Mouse (Mus musculus) brain, embryonic 14.5 days (tissue): ENCODE results near the gene Eif4e2.

ENCODE experiments used
- CTCF ChIP-seq: fragments of 200-500 bp; IDR thresholded peaks from 2 replicates; pipeline ENCODE4 v1.5.1; 2012; ENCODE audit warnings: inconsistent platforms, mild to moderate bottlenecking, moderate library complexity, borderline replicate concordance; ENCODE audit not compliant: insufficient read depth, insufficient read length; ENCODE audit errors: extremely low read depth
- POLR2A ChIP-seq: fragments of 200-500 bp; IDR thresholded peaks from 2 replicates; pipeline ENCODE4 v1.6.1; 2012; ENCODE audit warnings: mild to moderate bottlenecking, inconsistent platforms, borderline replicate concordance; ENCODE audit not compliant: poor library complexity, insufficient read depth, insufficient read length, severe bottlenecking; ENCODE audit errors: extremely low read depth

DNA sequence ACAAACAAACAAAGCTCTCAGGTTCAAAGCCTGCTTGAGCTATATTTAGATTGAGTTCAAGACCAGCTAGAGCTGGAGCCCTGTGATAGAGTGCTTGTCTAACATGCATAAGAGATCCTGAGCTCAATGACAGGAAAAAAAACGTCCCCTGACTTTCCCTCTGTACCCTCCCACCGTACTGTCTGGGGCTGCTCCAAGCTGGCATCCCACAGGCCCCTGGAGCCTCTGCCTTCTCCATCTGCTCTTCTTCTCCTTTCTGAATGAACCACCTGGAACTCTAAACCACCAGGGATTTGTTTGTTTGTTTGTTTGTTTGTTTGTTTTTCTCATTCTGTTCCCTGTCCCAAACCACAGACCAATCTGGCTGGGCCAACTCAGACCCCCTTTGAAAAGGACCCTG, 62.3 kb downstream of the Eif4e2 start:
- no peak for TF ChIP-seq CTCF
- TF ChIP-seq POLR2A = no peak
